Mouse (Mus musculus) liver (tissue): Measurements from ENCODE around the gene Slc39a1.

Experiments used
- DNase-seq: peaks from one replicate; pipeline ENCODE4 v3.0.0-alpha.2; 2020; ENCODE audit warnings: mixed read lengths

Slc39a1 gene

GRCm38 (mm10) chr3:90247960-90248745 lies at the start of gene Slc39a1:
TSS of gene Slc39a1 (plus strand) at chr3:90248172.
- peak; percentile 93 for DNase-seq

GRCm38 (mm10) chr3:90202884-90203283 lies 45.1 kb upstream of the Slc39a1 start:
- DNase-seq, result no peak

- no peak for DNase-seq
Observed at GRCm38 (mm10) chr3:90203619-90204018, 44.4 kb upstream of the Slc39a1 start.

GRCm38 (mm10) chr3:90204582-90204981 lies 43.4 kb upstream of the Slc39a1 start:
- no peak for DNase-seq

- DNase-seq, result no peak
Observed at GRCm38 (mm10) chr3:90208662-90209061, 39.3 kb upstream of the Slc39a1 start.

- no peak for DNase-seq
Observed at GRCm38 (mm10) chr3:90209908-90210566, 37.9 kb upstream of the Slc39a1 start.

GRCm38 (mm10) chr3:90211475-90212398 lies 36.2 kb upstream of the Slc39a1 start:
- no peak for DNase-seq

- no peak for DNase-seq
Observed at GRCm38 (mm10) chr3:90212723-90213122, 35.2 kb upstream of the Slc39a1 start.

GRCm38 (mm10) chr3:90213377-90213866 lies 34.5 kb upstream of the Slc39a1 start, which contains the start of the genes Rps27 and Rab13:
TSS of gene Rps27 (minus strand) at chr3:90213651.
TSS of gene Rab13 (plus strand) at chr3:90213695.
- DNase-seq, result peak; percentile 89

- DNase-seq, result peak; percentile 24
Observed at GRCm38 (mm10) chr3:90213956-90214684, 33.9 kb upstream of the Slc39a1 start.

- no peak for DNase-seq
Observed at GRCm38 (mm10) chr3:90215825-90216380, 32.1 kb upstream of the Slc39a1 start.

- peak; percentile 41 for DNase-seq
Observed at GRCm38 (mm10) chr3:90220088-90220487, 27.9 kb upstream of the Slc39a1 start.

GRCm38 (mm10) chr3:90220531-90220951 lies 27.4 kb upstream of the Slc39a1 start:
- DNase-seq, result peak; percentile 79

GRCm38 (mm10) chr3:90221123-90221522 lies 26.8 kb upstream of the Slc39a1 start:
- no peak for DNase-seq

GRCm38 (mm10) chr3:90222455-90222854 lies 25.5 kb upstream of the Slc39a1 start:
- DNase-seq, result no peak

- no peak for DNase-seq
Observed at GRCm38 (mm10) chr3:90222941-90223340, 25.0 kb upstream of the Slc39a1 start.

GRCm38 (mm10) chr3:90224331-90224730 lies 23.6 kb upstream of the Slc39a1 start:
- DNase-seq, result no peak

- DNase-seq, result no peak
Observed at GRCm38 (mm10) chr3:90231075-90231474, 16.9 kb upstream of the Slc39a1 start.

- peak; percentile 90 for DNase-seq
Observed at GRCm38 (mm10) chr3:90231507-90232333, 16.3 kb upstream of the Slc39a1 start, which contains the start of gene Jtb. TSS of gene Jtb (plus strand) at chr3:90231597.

GRCm38 (mm10) chr3:90241251-90241650 lies 6.7 kb upstream of the Slc39a1 start:
- no peak for DNase-seq
